Mouse (Mus musculus): Measurements from ENCODE around the gene Crocc2.

GRCm38 (mm10) chr1:93125256-93125655, 43.3 kb upstream of the Crocc2 start:
- no peak for TF ChIP-seq CHD2 (IDR thresholded peaks at IDR 0.05; ENCODE audit: low read depth, low read length)
- no peak for TF ChIP-seq MAFK (IDR thresholded peaks at IDR 0.05; ENCODE audit: insufficient read depth, low read depth, low read length)
- TF ChIP-seq ZNF384 (IDR thresholded peaks at IDR 0.05; ENCODE audit: low read depth, low read length), result no peak
- TF ChIP-seq ZC3H11A (IDR thresholded peaks at IDR 0.05; ENCODE audit: borderline replicate concordance, low read depth, low read length), result no peak
- no peak for TF ChIP-seq HCFC1 (IDR thresholded peaks at IDR 0.05; ENCODE audit: borderline replicate concordance, insufficient read depth, low read length)
